Mouse (Mus musculus) spleen, adult 12 weeks (tissue): ENCODE data around the gene Pros1.

Experiments used
- DNase-seq: peaks from one replicate; pipeline ENCODE4 v3.0.0; 2022; ENCODE audit warnings: low spot score

Pros1 gene

DNA sequence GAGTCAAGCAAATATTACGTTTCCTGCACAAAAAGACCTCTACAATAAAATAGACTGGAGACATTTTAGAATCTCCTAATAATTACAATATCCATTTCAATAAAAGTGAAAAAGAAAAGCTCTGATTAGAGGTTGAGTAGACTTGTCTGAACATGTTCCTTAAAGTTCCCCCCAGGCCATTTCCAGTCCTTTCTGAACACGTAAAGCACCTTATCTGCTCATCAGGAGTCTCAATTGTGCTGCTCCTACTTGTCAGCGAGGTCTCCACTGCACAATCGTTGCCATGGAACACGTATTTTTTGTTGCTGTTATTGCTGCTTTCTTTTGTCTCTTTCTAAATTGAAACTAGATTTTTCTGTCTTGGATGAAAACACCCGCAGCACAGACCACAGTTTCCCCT is 7.3 kb downstream of the Pros1 start:
- no peak for DNase-seq

DNA sequence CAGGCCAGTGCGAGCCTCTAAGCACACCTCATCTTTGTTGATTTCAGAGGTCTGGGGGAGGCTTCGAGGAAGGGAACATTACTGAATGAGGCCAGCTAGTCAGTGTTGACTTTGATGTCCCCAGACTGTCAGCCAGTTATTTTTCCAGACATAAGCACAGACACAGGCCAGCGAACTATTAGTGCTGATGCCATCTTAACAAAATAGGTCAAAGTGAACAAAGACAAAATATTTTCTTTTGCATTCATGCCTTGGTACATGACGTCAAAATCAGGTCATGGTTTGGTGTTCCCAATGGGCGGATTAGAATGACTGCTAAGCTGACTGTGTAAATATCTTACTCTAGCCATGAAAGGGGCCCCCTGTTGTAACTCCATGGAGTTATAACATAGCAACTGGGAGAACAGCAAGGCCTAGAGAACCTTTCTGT is 18.6 kb downstream of the Pros1 start:
- DNase-seq: no peak

DNA sequence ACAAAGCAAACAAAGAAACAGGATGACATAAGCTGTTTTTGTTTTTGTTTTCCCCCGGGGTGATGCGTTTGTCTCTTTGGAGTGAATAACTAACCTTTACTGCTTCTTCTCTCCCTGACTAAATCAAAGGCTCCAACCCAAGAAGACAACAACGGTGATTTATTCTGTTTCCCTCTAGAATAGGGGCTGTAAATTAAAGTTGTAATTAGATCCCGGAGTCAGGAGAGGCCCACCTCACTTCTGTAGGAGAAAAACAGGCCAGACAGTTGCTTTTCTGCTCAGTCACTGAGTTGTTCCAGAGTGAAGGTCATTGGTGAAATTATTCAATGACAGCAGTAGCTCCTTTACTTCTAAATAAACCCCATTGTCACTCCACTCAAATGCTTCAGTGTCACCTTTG is 19.1 kb downstream of the Pros1 start:
- no peak for DNase-seq

DNA sequence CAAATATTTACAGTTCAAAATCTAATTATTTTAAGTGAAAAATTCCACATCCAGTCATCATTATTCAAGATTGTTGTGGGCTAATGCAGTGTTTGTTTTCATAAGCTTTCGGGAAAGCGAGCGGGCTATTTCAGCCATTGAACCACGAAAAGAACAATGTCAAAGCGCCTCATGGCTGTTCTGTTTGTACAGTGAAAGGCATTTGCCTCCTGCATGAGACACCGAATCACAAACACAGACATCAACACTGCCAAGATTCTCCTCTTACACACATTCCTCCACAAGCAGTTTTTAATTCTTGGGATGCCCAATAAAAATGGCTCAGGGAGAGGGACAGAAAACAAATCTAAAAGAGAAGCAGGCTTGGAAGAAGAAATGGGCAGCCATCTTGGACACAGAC is 20.0 kb downstream of the Pros1 start:
- DNase-seq: no peak

DNA sequence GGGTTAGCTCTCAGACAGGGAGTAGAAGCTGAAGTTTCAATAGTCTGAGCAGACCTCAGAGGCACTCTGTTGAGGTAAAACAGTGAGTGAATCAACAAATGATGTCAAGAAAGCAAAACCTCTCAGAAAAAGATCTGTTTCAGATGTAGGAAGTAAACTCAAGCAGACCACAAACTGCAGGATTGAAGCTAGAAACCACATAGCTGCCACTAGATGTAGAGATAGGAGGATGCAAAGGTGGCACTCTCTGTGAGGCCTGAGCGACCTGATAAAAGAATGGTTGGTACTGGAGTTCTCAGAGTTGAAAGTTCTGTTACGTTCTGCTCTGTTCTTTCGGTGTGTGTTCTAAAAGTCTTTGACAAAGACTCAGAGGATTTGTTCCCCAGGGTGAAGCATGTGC is 41.7 kb downstream of the Pros1 start:
- no peak for DNase-seq

DNA sequence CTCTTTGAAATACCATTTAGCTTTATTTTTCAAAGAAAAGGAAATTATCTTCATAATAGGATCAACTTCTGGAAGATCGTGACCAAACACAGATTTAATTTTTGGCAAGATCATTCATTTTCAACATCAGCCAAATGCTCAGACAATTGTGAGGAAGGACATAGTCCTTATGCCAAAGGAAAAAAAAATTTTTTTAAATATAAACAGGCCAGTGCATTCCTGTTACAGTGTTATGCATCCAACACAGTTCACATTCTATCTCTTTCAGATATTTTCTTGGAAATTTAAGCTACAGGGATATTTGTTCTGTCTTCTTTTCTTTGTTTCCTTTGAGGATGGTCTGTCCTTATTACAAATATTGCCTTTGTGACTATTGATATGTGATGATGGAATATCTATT is 57.3 kb downstream of the Pros1 start:
- no peak for DNase-seq

DNA sequence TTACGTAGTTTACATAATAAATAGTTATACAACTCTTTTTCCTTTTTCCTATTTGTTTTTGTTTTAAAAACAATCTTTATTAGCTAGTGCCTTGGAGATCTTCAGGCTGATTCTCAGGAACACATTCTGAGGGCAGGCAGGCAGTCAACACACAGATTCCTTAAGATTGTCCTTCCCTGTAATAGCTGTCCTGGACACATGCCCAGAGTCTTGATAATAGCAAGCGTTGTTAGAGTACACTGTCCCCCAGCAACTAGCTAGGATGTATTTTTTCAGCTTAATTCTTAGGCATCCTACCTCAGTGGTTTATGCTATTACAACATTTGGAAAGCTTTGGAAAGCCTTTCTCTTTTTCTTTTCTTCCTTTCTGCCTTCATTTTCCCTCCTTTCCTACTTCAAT is 58.1 kb downstream of the Pros1 start:
- DNase-seq: no peak

- DNase-seq: no peak
These were observed 61.4 kb downstream of the Pros1 start for GRCm38 (mm10) chr16:62915530-62915929.

DNA sequence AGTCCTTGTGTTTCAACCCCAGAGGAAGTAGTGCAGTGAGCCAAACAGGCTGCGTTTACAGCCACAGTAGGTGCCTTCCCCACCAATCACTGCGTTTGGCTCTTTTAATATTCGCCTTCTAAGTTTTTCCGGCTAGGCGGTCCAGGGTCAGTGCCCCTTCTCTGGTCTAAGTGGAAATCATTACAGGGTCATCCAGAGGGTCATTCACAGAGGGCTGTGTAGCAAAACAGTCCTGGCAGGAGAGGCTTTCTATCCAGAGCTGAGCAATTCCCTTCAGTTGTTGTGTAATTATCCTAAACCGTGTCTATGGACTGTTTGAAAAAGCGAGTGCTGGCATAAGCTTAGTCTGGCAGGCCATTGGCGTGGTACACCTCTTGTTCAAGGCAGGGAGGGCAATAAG is 68.1 kb downstream of the Pros1 start:
- DNase-seq: no peak

GRCm38 (mm10) chr16:62931341-62931740 is 77.2 kb downstream of the Pros1 start:
- DNase-seq: no peak

DNA sequence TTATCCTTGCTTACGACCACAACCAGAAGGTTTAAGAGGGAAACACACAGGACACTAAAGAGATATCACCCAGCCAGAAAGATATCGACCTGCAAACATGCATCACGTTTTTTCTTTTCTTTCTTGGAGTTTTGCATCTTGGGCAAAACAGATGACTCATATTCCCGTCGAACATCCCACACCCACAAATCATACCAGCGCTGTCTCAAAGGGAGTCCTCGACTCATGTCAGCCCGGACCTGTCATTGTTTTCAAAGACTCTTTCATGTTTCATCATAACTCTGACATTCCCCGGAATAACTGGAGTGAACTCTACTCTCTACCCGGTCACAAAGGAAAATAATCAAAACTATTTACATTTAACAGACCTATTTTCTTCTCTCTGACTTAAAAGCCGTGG is 82.2 kb downstream of the Pros1 start:
- no peak for DNase-seq

DNA sequence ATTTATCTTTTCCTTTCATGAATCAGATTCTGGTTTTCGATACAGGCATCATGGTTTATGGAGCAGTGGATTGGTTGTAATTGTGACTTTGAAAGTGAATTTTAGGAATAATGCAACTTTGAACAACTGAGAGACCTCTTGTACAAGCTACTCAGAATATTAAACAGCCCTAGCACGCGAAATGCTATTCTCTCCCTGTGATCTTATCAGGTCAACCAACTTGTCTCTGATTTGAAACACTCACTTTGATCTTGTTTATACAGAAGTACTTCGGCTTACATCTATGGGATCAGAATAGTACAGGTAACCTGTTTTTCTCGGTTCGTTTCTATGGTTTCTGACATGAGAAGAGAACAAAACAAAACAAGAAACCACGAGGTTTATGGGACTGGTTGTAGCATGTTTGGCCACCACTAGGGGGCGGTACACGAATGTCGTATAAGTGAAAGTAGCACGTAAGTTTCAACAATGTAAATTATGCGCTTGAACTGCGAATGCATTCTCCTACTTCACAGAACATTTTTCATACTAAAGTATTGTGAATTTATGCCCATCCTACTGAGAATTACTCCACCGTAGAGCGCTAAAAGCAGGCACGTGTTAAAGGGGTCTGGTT is 86.4 kb downstream of the Pros1 start:
- DNase-seq: peak; percentile 20

DNA sequence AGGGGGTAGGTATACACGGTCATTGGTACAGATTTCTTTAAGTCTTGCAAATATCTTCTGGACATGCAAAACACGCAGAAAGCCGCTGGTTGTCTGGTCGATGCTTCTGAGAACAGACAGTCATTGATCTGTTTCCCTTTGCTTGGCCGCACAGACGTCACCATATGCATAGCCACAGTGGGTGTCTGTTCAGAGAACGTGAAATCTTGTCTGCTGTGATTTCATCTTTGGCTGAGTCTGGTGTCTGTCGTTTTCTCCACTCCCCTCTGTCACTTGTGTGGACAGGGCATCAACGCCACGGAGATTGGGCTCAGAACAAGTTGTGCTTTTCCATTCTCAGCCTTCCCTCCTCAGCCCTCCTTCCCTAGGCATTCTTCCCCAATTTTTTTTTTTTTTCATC is 87.7 kb downstream of the Pros1 start:
- no peak for DNase-seq

DNA sequence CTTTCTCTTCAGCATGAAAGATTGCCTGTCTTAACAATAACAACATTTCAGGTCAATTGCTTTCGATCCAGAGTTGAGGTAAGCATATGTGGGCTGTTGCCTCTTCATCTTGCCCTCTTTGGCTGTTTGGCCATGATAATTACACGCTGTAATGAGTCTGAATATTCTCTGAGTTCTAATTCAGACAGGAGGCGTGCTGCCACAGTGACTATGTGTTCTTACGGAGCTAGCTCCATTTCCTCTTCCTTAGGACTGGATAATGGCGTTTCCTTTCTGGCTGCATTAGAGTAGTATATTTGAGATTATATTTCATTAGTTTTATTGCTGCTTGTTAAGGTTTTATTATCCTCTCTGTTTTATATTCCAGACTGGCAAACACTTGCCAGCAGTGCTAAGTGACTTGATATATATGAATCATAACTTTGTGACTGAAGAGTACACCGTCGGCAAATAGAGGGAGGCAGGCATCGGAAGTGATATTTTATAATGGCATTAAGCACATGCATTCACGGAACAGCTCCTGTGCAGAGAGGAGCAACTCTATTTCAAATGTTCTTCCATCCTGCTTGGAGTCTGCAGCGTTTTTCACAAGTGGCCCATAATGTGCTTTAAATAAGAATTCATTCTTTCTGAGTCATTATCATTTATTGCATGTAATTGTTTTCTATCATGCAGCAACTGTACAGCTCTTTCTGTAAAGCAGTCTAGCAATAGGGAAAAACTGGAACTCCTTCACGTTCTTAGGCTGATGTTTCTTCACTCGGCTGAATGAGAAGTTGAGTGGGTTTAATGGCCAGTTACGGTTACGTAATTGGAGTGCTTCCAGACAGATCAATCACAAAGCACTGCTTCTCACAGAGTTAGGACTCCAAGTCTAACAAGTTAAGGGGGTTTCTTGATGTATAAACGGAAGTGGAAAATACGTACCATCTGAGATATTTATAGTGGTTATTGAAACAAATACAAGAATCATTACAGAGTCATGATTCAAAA is 88.6 kb downstream of the Pros1 start:
- no peak for DNase-seq

DNA sequence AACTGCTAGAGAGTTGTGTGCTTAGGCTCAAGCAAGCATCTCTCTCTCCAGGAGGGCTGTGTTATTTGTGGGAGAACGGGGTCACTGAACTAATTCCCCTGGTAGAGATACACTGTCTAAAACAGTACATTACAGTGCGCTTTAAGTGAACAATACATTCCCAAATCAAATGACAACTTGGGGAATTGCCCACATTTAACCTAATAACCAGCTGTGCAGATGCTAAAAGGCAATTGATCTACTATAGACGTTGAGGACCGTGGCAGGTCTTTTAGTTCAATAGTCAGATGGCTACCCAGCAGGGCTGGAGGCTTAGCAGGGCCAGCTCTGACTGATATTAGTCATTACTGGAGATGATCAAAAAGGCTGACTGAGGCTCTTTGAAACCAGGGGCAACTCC is 104.4 kb downstream of the Pros1 start:
- DNase-seq: no peak

- no peak for DNase-seq
These were observed 110.3 kb downstream of the Pros1 start for GRCm38 (mm10) chr16:62964361-62964763.

DNA sequence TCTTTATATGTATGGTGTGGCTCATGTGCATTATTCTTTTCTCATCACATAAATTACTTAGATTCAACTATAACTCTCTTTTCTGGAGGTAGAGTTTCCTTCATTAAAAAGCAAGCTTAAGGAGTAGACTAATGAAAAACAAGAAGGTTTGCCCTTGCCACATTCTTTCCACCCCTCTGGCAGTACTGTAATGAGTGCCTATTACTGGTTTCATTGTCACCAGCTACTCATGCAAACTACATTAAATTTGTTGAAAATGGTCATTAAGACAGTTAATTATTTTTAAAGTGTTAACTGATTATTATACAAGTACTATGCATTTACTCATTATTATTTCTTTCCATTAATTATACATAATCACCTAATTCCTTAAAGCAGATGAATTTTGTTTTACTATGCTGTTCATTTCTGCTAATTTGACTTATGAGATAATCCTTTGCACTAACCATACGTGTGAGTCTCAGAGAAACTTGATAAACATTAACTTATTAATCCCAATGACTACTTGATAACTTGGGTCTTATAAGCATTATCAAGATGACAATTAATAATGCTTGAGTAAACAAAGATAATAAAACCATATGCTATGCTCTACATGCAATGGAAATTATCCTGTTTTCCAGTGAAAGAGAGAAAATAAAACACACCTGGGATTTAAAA is 117.7 kb downstream of the Pros1 start:
- no peak for DNase-seq

GRCm38 (mm10) chr16:62974926-62975325 is 120.8 kb downstream of the Pros1 start:
- DNase-seq: no peak
